Mouse (Mus musculus) yolk sac, embryonic 10.5 days (tissue): ENCODE data around the gene Uba7.
A peak's percentile ranks its signal among the peaks of the same experiment; 100 is the strongest.

ENCODE experiments used
- DNase-seq: peaks from one replicate; pipeline ENCODE4 v3.0.0-alpha.2; 2017; ENCODE audit warnings: low spot score

Uba7 gene

DNA sequence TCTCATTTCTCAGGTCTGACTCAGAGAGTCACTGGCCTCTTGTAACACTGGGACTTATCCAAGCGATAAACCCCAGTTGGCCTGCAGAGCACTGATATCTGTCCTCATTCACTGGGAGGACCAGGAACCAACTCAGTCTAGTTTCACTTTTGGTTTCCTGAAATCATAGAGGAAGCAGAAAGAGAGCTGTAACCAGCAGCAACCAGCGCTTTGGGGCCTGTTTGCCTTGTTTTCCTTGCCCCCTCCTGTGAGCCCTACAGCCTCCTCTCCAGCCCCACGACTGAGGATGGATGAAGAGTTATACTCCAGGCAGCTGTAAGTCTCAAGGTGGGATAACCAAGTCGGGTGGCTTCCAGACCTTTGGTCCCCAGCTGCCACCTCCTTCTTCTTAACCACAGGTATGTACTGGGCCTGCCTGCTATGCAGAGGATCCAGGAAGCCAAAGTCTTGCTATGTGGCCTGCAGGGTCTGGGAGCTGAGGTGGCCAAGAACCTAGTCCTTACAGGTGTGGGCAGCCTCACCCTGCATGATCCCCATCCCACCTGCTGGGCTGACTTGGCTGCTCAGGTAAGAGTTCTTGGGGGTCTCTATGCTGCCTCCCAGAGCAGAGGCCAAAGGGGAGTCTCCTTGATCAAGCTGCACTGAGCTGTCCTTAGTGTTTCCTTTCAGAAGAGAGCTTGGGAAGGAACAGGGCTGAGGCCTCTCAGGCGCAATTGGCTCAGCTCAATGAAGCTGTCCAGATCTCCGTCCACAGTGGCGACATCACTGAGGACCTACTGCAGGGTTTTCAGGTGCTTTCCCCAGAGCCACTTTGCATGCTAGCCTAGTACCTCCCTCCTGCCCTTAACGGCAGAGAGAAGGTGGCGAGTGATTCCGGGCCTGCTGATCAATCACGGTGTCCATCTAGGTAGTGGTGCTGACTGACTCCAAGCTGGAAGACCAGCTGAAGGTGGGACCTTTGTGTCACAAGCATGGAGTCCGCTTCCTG lies at the start of gene Uba7:
Gene Uba7 (plus strand): TSS at position 107 of the 988 bp plus-strand sequence.
- DNase-seq, result no peak

DNA sequence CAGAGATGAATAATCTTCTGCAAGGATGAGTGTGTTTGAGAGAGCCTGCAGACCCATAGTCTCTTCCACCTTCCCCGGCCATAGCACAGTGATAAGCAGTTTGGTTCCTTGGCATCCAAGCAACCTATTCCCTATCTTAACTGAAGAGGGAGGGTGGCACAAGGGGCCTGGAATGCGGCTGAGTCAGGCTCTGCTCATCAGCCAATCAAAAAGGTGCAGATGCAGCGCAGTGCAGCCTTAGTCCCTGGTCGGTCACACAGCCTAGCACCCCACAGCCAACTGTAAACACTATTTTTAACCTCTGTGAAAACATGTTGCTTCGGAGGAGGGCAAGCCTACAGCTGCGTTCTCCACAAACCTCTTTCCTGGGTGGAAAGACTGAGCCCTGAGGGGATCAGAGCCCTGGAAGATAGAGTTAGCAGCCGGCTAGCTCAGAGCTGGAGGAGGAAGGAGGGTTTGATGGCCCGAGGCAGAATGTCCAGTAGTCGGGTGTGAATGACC lies 48.3 kb upstream of the Uba7 start:
- no peak for DNase-seq

DNA sequence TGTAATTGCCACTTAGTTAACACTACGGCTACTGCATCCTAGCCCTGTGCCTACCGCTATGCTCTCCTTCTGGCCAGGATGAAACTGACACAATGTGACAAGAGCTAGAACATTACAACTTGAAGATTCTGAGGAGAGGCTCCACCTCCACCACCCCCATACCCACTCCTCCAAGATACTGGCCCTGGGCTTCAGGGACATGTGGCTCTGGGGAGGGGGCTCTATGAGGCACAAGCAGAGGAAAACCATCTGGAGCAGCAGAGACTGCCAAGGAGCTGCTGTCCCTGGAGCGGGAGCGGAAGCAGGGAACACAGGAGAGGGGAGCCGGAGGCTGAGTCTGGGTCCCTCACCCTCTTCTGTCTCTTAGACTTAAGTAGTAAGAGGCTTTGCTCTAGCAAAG lies 47.6 kb upstream of the Uba7 start:
- DNase-seq, result no peak

- no peak for DNase-seq
These were observed 47.1 kb upstream of the Uba7 start, which contains the start of gene Actl11 for GRCm38 (mm10) chr9:107928169-107928568. Gene Actl11, plus strand, starts transcription at chr9:107928469.

- DNase-seq, result no peak
These were observed 43.1 kb upstream of the Uba7 start for GRCm38 (mm10) chr9:107932221-107932620.

DNA sequence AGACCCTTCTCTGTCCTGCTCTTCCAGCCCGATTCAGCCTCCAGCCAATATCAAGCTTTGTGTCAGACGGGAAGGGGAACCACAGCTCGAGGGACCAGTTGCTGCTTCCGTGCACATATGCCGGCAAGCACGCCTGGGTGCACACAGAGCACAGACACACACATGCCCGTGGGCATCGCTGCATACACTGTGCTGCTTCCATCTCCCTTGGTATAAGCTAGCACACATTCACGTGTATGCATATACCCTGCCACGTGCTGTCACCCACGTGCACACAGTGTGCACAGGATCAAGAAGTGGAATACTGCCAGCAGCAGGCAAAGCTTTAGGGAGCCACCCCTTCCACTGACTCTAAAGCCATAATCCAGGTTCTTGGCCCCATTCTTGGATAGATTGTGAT lies 41.2 kb upstream of the Uba7 start:
- no peak for DNase-seq

DNA sequence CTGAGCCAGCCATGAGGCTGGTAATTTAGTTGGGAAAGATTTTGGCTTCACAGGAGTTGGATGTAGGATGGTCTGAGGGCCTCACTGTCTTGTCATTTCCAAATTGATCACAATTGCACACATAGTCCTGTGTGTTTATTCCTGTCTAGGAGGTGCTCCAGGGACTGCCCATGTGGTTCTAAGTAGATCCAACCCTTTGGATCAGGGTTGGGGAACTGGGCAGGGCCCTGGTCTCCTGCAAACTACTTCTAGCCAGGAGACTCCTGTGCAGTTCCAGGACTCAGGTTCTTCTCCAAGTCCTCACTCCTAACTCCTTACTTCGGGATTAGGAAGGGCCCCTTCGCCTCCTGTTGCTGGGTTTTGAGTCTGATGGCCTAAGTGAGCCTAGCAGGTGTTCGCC lies 39.9 kb upstream of the Uba7 start, which contains the start of gene Camkv:
Gene Camkv (plus strand): TSS at position 301 of the 400 bp plus-strand sequence.
- DNase-seq, result no peak

DNA sequence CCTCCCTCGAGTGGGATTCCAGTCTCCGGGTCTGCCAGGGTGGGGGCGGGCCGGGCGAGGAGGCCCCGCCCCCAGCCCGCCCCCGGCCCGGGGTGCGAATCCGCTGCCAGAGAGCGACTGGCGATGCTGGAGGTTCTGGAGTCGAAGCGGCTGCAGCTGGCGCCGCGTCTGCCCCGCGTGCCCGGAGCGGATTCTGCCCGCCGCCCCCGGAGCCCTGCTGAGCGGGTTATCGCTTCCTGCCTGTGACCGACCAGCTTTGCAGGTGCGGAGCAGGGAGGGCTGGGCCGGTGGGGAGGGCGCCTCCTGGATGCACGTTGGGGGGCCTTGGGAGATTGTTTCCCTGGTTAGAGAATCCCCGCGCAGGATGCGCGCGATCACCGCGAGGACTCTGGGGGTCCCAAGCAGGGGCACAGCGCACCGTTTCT lies 39.5 kb upstream of the Uba7 start:
- no peak for DNase-seq

GRCm38 (mm10) chr9:107936215-107936822 lies 39.0 kb upstream of the Uba7 start:
- no peak for DNase-seq

DNA sequence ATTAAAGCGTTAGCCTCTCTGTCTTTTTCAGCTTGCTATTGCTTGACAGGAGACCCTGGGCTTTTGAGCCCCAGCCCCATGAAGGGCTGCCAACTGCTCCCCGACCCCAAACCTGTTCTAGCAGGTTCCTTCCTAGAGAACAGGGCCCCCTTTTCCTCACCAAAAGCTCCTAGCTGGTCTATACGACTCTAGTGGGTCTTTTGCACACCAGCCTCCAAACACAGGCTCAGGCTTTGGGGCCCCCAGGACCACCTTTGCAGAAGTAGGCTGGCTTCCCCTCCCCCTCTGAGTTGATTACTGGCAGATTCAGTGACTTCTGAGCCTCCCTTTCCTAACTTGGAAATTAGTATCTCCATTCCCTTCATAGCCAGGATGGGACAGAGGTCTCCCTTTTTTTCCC lies 38.5 kb upstream of the Uba7 start:
- DNase-seq, result no peak

- no peak for DNase-seq
These were observed 27.8 kb upstream of the Uba7 start for GRCm38 (mm10) chr9:107947241-107948194.

- DNase-seq, result no peak
These were observed 26.0 kb upstream of the Uba7 start for GRCm38 (mm10) chr9:107949184-107949921.

DNA sequence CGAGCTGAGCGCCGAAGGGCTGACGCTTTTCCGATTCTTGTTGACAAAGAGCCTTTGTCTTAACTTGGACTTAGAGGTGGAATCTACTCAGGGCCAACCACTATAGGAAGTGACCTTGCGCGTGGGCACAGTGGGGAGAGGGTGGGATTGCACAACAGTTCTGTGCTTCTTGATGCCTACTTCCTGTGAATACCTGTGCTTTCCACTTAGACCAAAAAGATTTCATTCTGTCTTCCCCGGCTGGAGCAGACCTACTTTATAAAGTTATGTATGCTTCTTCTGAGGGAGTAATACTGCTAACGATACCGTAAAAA lies 25.4 kb upstream of the Uba7 start, which contains the start of gene Traip:
Gene Traip (plus strand): TSS at position 215 of the 314 bp plus-strand sequence.
- no peak for DNase-seq

DNA sequence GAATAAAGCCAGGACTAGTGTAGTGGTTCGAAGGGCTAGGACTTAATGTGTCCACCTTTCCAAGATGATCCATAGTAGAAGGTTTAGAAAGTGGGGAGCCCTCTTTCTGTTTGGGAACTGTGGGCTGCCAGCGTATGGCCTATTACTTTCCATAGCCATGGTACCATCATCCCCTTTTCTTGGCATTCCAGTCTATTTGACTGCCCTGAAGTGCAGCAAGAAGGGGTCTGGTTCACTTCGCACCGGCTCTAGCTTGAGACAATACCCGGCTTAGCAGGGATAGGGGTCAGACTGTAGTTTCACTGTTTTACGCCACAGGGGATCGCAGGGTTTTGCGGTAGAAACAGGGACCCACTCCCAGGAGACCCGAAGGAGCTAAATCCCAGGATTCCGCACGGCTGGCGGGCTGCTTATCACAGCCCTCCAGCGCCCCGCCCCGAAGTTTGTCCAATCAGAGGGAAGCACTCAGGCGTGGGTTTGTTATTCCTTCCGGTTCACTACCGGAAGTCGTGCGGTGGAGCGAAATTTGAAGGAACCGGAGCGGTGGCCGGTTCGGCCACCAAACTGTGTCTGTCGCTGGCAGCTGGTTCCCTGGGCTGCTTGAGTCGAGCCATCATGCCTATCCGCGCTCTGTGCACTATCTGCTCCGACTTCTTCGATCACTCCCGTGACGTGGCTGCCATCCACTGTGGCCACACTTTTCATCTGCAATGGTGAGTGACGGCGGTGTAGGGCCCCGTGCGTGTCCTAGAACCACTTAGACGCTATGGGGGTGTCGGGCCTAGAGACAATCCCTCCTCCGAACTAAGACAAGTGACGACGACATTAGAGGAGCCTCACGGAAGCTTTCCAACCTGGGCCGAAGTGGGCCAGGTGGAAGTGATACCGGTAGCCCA lies 24.6 kb upstream of the Uba7 start:
- DNase-seq, result peak; percentile 88

- no peak for DNase-seq
These were observed 19.6 kb upstream of the Uba7 start for GRCm38 (mm10) chr9:107955613-107956289.

GRCm38 (mm10) chr9:107957141-107957540 lies 18.2 kb upstream of the Uba7 start:
- DNase-seq, result no peak

DNA sequence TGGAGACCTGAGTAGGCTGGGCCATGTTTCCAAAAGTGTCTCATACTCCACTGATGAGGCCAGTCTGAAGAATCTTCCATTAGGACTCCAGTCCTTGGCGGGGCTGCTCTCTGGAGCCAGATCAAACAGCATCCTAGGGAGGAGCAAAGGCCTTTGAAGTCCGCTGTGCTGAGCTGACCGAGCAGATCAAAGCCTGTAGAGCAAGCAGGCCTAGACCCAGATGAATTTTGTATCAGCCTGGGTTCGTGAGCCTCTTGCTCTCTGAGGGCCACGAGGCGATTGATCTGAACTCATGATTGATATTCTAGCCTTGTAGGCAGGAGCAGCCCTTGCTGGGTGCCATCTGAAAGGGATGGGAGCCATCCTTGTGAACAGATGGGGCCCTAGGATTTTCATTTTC lies 15.4 kb upstream of the Uba7 start:
- no peak for DNase-seq

DNA sequence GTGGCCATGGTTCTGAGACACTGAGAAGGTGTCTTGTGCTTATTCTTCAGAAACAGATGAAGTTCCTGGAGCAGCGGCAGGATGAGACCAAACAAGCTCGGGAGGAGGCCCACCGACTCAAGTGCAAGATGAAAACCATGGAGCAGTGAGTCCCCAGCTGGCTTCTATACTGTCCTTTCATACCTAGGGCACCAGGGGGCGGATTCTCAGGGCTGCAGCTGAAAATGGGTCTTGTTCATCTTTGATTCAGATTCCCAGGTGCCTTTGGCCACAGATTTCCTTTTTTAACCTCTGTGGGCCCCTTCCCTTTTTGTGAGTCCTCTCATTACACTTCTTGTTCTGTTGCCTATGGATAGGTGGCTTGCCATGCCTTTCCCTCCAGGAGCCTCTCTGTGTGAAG lies 14.4 kb upstream of the Uba7 start:
- DNase-seq, result no peak

- no peak for DNase-seq
These were observed 13.9 kb upstream of the Uba7 start for GRCm38 (mm10) chr9:107961351-107961762.
